Mouse (Mus musculus) limb, embryonic 10.5 days (tissue): ENCODE results near the gene Bhmt2. TPM values are rescaled to one million over a fixed set of nuclear protein-coding genes. Genes with fewer than 3 reads are reported as not detected.

Source experiments
- DNase-seq: peaks from one replicate; pipeline ENCODE4 v3.0.0-alpha.2; 2017; ENCODE audit warnings: low spot score
- H3K27ac ChIP-seq: fragments of 300-500 bp; sonication (generic); 2 replicates; pipeline ENCODE4 v1.5.1; 2016; ENCODE audit warnings: mild to moderate bottlenecking
- H3K27me3 ChIP-seq: fragments of 300-500 bp; sonication (generic); 2 replicates; pipeline ENCODE4 v1.6.1; 2016; ENCODE audit warnings: low read depth, mild to moderate bottlenecking; ENCODE audit not compliant: poor library complexity, severe bottlenecking
- H3K36me3 ChIP-seq: fragments of 300-500 bp; sonication (generic); 2 replicates; pipeline ENCODE4 v1.6.1; 2016; ENCODE audit warnings: mild to moderate bottlenecking, moderate library complexity
- H3K4me1 ChIP-seq: fragments of 300-500 bp; sonication (generic); 2 replicates; pipeline ENCODE4 v1.6.1; 2016
- H3K4me3 ChIP-seq: fragments of 300-500 bp; sonication (generic); 2 replicates; pipeline ENCODE4 v1.5.1; 2016; ENCODE audit warnings: mild to moderate bottlenecking, moderate library complexity
- H3K9me3 ChIP-seq: fragments of 300-500 bp; sonication (generic); replicated peaks from 2 replicates; pipeline ENCODE4 v1.6.1; 2016; ENCODE audit warnings: mild to moderate bottlenecking
- WGBS: fragments of 180-500 bp; shearing (Covaris S2); methylation state at CpG from one replicate; pipeline ENCODE4 v1.1.7; 2016; 5-methylcytosine and 5-hydroxymethylcytosine counted together
- polyA plus RNA-seq: library from polyadenylated mRNA; unstranded; fragments of >200 nt; fragmentation: Nextera tagmentation; extraction: Ambion mirVana; gene quantifications from 2 replicates; pipeline ENCODE4 v1.2.1, GENCODE M21; 2016

Gene Bhmt2
- not detected in 2 replicates for polyA plus RNA-seq

DNA sequence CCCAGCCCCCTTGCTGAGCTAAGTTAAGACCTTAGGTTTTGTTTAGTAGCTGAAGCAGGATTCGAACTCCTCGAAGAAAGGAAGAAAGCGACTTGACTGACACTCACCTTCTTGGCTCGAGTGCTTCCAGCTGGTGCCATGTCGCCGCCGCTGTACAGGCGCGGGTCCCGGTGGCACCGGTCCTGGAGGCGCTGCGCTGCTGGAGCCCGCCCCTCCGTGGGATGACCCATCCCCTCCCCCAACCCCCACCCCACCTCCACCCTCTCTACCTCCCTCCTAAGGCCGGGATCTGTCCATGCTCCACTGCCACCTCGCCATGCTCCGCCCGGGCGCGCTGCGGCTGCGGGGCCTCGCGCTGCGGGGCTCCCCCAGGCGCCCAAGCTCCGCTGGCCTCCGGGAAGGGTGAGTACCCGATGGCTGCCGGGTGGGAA lies at the start of gene Bhmt2, which contains the start of gene Dmgdh:
TSS of gene Bhmt2 (minus strand) at position 172 of the 431 bp plus-strand sequence.
TSS of gene Dmgdh (plus strand) at position 303 of the 431 bp plus-strand sequence.
- Histone ChIP-seq H3K36me3 (no peaks in the 10 kb centered on the region), H3K4me3 (peak within 1 kb of the TSS; percentile 41), H3K9me3 (no peaks in the 10 kb centered on the region), H3K4me1 (peaks cover 7% of the 10 kb centered on the region), H3K27ac (no peak within 1 kb of the TSS), H3K27me3 (peaks cover 32% of the 10 kb centered on the region)
- WGBS: 2% methylated on average over 31 of the region's 31 CpGs
- peak; percentile 37 for DNase-seq

DNA sequence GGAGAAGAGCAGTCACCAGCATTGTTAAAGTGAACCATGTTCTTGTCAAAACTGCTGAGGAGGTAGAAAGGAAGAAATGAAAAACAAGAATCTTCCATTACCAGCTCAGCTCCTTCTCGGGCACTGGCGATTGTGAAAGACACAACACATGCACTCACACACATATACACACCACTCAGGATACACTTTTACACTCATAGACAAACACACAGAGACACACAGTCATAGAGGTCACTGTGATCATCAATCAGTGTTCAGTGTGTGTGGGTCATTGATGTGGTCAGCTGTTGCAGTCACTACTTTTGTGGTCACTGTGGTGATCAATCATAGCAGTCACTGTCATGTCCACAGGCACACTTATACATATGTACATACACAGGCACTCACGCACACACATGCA lies 49.4 kb upstream of the Bhmt2 start:
- Histone ChIP-seq H3K36me3 (no peaks in the 10 kb centered on the region), H3K4me1 (peaks cover 10% of the 10 kb centered on the region; the same call in 1 of the 2 replicates), H3K27me3 (no peaks in the 10 kb centered on the region), H3K9me3 (no peaks in the 10 kb centered on the region), H3K4me3 (no peak overlapping the region), H3K27ac (no peak overlapping the region)
- 88% methylated on average over 3 of the region's 3 CpGs for WGBS
- DNase-seq: no peak

- Histone ChIP-seq H3K4me1 (peaks cover 17% of the 10 kb centered on the region), H3K27me3 (no peaks in the 10 kb centered on the region), H3K27ac (no peak overlapping the region), H3K4me3 (no peak overlapping the region), H3K36me3 (no peaks in the 10 kb centered on the region), H3K9me3 (no peaks in the 10 kb centered on the region)
- no peak for DNase-seq
- 84% methylated on average over 4 of the region's 4 CpGs for WGBS
Measured at GRCm38 (mm10) chr13:93721916-93722315, 47.8 kb upstream of the Bhmt2 start.

- no peak overlapping the region for H3K4me3 ChIP-seq
- 5% methylated on average over 7 of the region's 7 CpGs for WGBS
Measured at GRCm38 (mm10) chr13:93718948-93719347, 44.8 kb upstream of the Bhmt2 start.

DNA sequence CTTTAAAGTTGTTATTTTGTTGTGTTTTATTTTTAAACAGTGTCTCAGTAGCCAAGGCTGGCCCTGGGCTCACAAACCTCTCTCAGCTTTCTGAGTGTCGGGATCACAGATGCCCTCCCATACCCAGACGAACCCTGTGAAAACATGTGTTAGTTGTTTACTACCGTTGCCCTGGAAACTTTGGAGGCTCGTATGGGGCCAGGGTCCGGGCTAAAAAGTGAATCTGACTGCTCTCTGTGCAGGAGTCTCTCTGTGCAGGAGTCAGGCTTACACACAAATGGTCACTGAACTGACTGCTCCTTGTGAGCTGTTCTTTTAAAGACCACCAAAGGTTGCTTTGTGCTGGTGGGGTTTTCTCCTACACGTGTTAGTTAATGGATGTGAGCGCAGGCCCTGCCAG lies 43.0 kb upstream of the Bhmt2 start:
- Histone ChIP-seq H3K4me3 (no peak overlapping the region), H3K4me1 (peaks cover 11% of the 10 kb centered on the region), H3K9me3 (no peaks in the 10 kb centered on the region), H3K36me3 (no peaks in the 10 kb centered on the region), H3K27me3 (no peaks in the 10 kb centered on the region), H3K27ac (0 out of 2 replicates have a peak overlapping the region, but pooled peaks have one; percentile 3)
- DNase-seq: peak; percentile 44
- 34% methylated on average over 7 of the region's 7 CpGs for WGBS

More at GRCm38 (mm10) chr13:93718948-93719347, 44.8 kb upstream of the Bhmt2 start:
- no peaks in the 10 kb centered on the region for H3K36me3 ChIP-seq
- peak; percentile 72 for DNase-seq
- peak overlapping the region; percentile 47; the same call in 1 of the 2 replicates for H3K27ac ChIP-seq
- H3K4me1 ChIP-seq: peaks cover 11% of the 10 kb centered on the region
- H3K27me3 ChIP-seq: no peaks in the 10 kb centered on the region
- no peaks in the 10 kb centered on the region for H3K9me3 ChIP-seq

- no peak overlapping the region for H3K27ac ChIP-seq
- DNase-seq: no peak
- H3K9me3 ChIP-seq: no peaks in the 10 kb centered on the region
- H3K4me1 ChIP-seq: peaks cover 11% of the 10 kb centered on the region
- H3K4me3 ChIP-seq: no peak overlapping the region
- WGBS: 89% methylated on average over 3 of the region's 3 CpGs
- no peaks in the 10 kb centered on the region for H3K27me3 ChIP-seq
- H3K36me3 ChIP-seq: no peaks in the 10 kb centered on the region
Measured at GRCm38 (mm10) chr13:93713826-93714225, 39.7 kb upstream of the Bhmt2 start.

- H3K4me1 ChIP-seq: peaks cover 6% of the 10 kb centered on the region
- H3K4me3 ChIP-seq: no peak overlapping the region
- H3K27me3 ChIP-seq: no peaks in the 10 kb centered on the region
- H3K27ac ChIP-seq: no peak overlapping the region
- DNase-seq: no peak
- WGBS: 94% methylated on average over 4 of the region's 4 CpGs
- no peaks in the 10 kb centered on the region for H3K36me3 ChIP-seq
- H3K9me3 ChIP-seq: no peaks in the 10 kb centered on the region
Measured at GRCm38 (mm10) chr13:93712362-93712761, 38.3 kb upstream of the Bhmt2 start.

DNA sequence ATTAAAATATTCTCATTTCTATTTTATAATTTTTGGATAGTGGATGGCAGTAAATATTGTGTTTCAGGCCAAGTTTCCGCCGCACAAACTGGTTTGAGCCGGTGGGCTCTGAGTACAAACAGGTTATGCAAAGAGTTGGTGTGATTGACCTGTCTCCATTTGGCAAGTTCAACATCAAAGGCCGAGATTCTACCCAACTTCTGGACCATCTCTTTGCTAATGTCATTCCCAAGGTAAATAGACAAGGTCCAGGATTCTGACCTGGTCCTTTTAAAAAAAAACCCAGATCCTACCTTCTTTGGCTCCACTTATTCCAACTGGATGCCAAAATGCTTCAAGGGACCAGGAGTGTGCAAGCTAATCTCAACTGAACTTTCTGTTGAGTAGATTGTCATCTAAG lies 37.1 kb upstream of the Bhmt2 start:
- no peak for DNase-seq
- Histone ChIP-seq H3K9me3 (no peaks in the 10 kb centered on the region), H3K27ac (no peak overlapping the region), H3K36me3 (no peaks in the 10 kb centered on the region), H3K4me3 (no peak overlapping the region), H3K4me1 (no peaks in the 10 kb centered on the region), H3K27me3 (no peaks in the 10 kb centered on the region)
- 92% methylated on average over 4 of the region's 4 CpGs for WGBS

DNA sequence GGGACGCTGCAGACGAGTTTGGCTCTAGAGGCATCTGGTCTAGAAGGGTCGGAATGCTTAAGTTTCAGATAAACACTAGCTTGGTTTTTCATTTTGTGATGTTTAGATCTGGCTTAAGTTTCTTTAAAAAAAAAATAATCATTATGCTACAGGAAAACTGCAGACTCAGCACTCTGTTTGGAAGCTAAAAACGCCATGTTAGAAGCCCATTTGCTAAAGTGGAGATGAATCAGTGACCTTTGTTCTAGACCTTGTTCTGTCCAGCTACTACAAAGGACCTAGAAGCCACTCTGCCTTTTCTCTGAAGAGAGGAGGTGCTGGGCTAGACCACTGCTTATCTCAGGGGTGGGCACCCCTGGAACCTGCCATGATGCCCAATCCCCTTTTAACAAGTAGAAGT lies 36.2 kb upstream of the Bhmt2 start:
- no peak for DNase-seq
- no peak overlapping the region for H3K27ac ChIP-seq
- WGBS: 90% methylated on average over 4 of the region's 4 CpGs
- H3K4me3 ChIP-seq: no peak overlapping the region
- no peaks in the 10 kb centered on the region for H3K36me3 ChIP-seq
- H3K4me1 ChIP-seq: no peaks in the 10 kb centered on the region
- no peaks in the 10 kb centered on the region for H3K27me3 ChIP-seq
- no peaks in the 10 kb centered on the region for H3K9me3 ChIP-seq

- DNase-seq: no peak
- Histone ChIP-seq H3K27me3 (no peaks in the 10 kb centered on the region), H3K9me3 (no peaks in the 10 kb centered on the region), H3K4me1 (no peaks in the 10 kb centered on the region), H3K27ac (no peak overlapping the region), H3K36me3 (no peaks in the 10 kb centered on the region), H3K4me3 (no peak overlapping the region)
- WGBS: 91% methylated on average over 4 of the region's 4 CpGs
Measured at GRCm38 (mm10) chr13:93707271-93707670, 33.2 kb upstream of the Bhmt2 start.

- Histone ChIP-seq H3K27ac (no peak overlapping the region), H3K36me3 (no peaks in the 10 kb centered on the region), H3K9me3 (no peaks in the 10 kb centered on the region), H3K27me3 (no peaks in the 10 kb centered on the region), H3K4me3 (no peak overlapping the region), H3K4me1 (no peaks in the 10 kb centered on the region)
- no peak for DNase-seq
- 83% methylated on average over 4 of the region's 4 CpGs for WGBS
Measured at GRCm38 (mm10) chr13:93705697-93706096, 31.6 kb upstream of the Bhmt2 start.

DNA sequence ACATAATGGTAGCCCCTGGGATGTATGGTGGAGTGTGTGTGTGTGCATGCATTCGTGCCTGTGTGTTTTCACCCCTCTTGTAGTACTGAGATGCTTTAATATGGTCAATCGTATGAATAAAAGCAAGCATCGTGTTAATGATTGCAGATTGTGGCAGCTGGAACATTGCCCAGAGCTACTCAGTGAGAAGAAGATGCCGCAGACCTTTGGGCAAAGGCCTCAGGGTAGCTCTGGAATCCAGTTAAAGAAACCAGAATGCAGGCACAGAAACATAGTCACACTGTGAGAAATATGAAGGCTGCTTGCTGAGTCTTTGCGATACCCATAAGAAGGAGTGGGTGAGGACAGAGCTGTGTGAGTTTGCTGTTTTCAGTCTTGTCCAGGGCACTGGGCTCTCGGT lies 24.8 kb upstream of the Bhmt2 start:
- Histone ChIP-seq H3K9me3 (no peaks in the 10 kb centered on the region), H3K27me3 (no peaks in the 10 kb centered on the region), H3K36me3 (no peaks in the 10 kb centered on the region), H3K4me3 (no peak overlapping the region), H3K4me1 (no peaks in the 10 kb centered on the region), H3K27ac (no peak overlapping the region)
- 92% methylated on average over 6 of the region's 6 CpGs for WGBS
- no peak for DNase-seq

DNA sequence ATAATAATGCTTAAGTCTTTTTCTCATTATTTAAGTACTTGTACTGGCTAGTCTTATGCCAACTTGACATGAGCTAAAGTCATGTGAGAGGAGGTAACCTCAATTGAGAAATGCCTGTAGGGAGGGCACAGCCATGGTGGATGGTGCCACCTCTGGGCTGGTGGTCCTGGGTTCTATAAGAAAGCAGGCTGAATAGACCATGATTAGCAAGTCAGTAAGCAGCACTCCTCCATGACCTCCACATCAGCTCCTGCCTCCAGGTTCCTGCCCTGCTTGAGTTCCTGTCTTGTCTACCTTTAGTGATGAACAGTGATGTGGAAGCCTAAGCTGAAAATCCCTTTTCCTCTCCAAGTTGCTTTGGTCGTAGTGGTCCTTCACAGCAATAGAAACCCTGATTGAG lies 16.7 kb upstream of the Bhmt2 start:
- 87% methylated on average over 1 of the region's 1 CpGs for WGBS
- DNase-seq: no peak
- Histone ChIP-seq H3K4me1 (peaks cover 6% of the 10 kb centered on the region), H3K4me3 (no peak overlapping the region), H3K9me3 (no peaks in the 10 kb centered on the region), H3K36me3 (no peaks in the 10 kb centered on the region), H3K27ac (no peak overlapping the region), H3K27me3 (no peaks in the 10 kb centered on the region)

GRCm38 (mm10) chr13:93689566-93689965 lies 15.5 kb upstream of the Bhmt2 start:
- 94% methylated on average over 3 of the region's 3 CpGs for WGBS
- H3K4me3 ChIP-seq: no peak overlapping the region
- H3K36me3 ChIP-seq: no peaks in the 10 kb centered on the region
- no peaks in the 10 kb centered on the region for H3K27me3 ChIP-seq
- H3K27ac ChIP-seq: no peak overlapping the region
- peaks cover 6% of the 10 kb centered on the region for H3K4me1 ChIP-seq
- H3K9me3 ChIP-seq: no peaks in the 10 kb centered on the region
- DNase-seq: no peak
